Mouse (Mus musculus) layer of hippocampus, adult 2 months (tissue): Measurements from ENCODE around the gene Rapgef2. TPM values are rescaled to one million over a fixed set of nuclear protein-coding genes. Genes with fewer than 3 reads are reported as not detected.
A peak's percentile ranks its signal among the peaks of the same experiment; 100 is the strongest.

Experiments
- DNase-seq, 2 experiments: peaks; one replicate each; pipeline ENCODE4 v3.0.0; 2022; ENCODE audit warnings: low spot score in 2 of 2
- H3K27ac ChIP-seq: fragments of 200-600 bp; 2 replicates; pipeline ENCODE4 v1.8.1; 2022
- H3K4me3 ChIP-seq: fragments of 200-600 bp; 2 replicates; pipeline ENCODE4 v1.8.1; 2022; ENCODE audit warnings: mild to moderate bottlenecking
- CTCF ChIP-seq: fragments of 200-600 bp; conservative IDR thresholded peaks from 2 replicates; pipeline ENCODE4 v1.8.1; 2022; ENCODE audit warnings: antibody characterized with exemption, mild to moderate bottlenecking, moderate library complexity
- long read RNA-seq, 2 experiments: library from polyadenylated mRNA; stranded (forward); transcript quantifications; one replicate each; pipeline ENCODE4 v2.0.0; 2021; ENCODE audit warnings: borderline mapping rate in 2 of 2
- total RNA-seq, 2 experiments: library from RNA; stranded (reverse); gene quantifications; 2 replicates each; pipeline ENCODE4 v1.2.3; 2021

The Rapgef2 gene
- 100 to 1,000 TPM; 169 to 173 TPM for total RNA-seq
- long read RNA-seq, experiment 1, full-length matches to known transcripts, result 11 of 33 reads
- long read RNA-seq, experiment 1, partial matches to known transcripts, result 19 of 33 reads
- long read RNA-seq, experiment 1, other reads (novel, unspliced or antisense), result 3 of 33 reads
- long read RNA-seq, experiment 2, full-length matches to known transcripts, result 12 of 61 reads
- long read RNA-seq, experiment 2, partial matches to known transcripts, result 32 of 61 reads
- long read RNA-seq, experiment 2, other reads (novel, unspliced or antisense), result 17 of 61 reads

- peak in 1 of 2 experiments; percentile 33 for DNase-seq
- Histone ChIP-seq H3K4me3 (peak within 1 kb of the TSS; percentile 98), H3K27ac (peak within 1 kb of the TSS; percentile 92)
- TF ChIP-seq CTCF, result peak; percentile 53
These were observed at the start of gene Rapgef2 for GRCm38 (mm10) chr3:79286376-79287107. Rapgef2 (minus strand) TSS chr3:79286517.

- no peak for TF ChIP-seq CTCF
- no peak overlapping the region for H3K4me3 ChIP-seq
- no peak overlapping the region for H3K27ac ChIP-seq
- DNase-seq, result no peak
These were observed 47.4 kb upstream of the Rapgef2 start for GRCm38 (mm10) chr3:79333643-79334200.

DNA sequence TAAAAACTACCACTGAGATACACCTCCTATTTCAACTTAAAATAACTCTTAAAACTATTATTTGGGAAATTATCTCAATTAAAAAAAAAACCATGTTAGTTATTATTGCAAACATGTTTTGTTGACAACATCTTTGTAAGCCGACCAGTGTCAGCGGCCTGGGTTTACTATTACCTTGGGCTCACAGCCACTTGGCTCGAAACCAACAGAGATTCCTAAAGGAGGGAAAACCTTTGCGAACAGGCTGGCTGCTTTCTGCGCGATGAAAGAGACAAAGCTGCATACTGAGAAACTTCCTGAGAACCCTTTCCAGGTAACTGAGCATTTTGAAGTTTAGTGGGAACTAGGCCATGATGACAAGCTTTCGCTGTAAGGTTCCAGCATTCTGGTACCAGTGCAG lies 46.7 kb upstream of the Rapgef2 start:
- no peak for DNase-seq
- H3K4me3 ChIP-seq, result no peak overlapping the region
- TF ChIP-seq CTCF, result no peak
- no peak overlapping the region for H3K27ac ChIP-seq

GRCm38 (mm10) chr3:79329691-79330315 lies 43.5 kb upstream of the Rapgef2 start:
- Histone ChIP-seq H3K4me3 (no peak overlapping the region), H3K27ac (no peak overlapping the region)
- DNase-seq, result no peak
- no peak for TF ChIP-seq CTCF

DNA sequence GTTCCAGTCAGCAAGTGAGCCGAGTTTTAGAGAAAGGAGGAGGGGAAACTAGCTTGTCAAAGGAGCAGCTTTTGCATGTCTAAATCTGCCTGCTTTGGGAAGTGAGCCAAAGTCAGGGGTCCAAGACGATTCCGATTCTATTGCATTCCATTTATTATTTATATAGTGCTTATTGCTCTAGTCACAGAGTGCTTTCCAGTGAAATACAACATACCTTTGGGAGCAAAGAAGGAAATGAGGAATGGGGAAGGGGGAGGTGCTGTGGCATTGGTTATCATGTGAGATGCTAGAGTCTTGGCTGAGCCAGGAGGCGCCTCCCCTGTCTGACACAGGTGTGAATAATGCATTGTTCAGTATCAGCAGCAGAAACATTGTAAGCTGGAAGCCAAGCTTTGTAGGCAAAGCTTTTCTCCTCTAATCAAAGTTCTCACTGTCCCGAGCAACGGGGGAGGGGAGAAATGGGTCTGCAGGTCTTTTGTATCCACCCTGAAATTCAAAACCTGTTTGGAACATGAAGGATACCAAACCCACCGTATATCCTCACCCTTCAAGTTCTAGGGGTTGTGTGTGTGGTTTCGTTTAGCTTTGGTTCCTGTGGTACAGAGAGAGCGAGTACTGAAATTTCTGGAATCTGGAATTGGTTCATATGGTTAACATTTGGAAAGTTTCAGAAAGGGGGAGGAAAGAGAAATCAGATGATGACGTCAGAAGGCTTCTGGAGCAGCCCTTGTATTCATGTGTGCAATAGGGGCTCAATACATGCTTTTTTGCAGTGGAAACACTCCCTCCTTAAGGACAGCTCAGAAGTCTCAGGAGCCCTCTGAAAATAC lies 38.6 kb upstream of the Rapgef2 start:
- DNase-seq, result no peak
- H3K4me3 ChIP-seq, result no peak overlapping the region
- no peak for TF ChIP-seq CTCF

DNA sequence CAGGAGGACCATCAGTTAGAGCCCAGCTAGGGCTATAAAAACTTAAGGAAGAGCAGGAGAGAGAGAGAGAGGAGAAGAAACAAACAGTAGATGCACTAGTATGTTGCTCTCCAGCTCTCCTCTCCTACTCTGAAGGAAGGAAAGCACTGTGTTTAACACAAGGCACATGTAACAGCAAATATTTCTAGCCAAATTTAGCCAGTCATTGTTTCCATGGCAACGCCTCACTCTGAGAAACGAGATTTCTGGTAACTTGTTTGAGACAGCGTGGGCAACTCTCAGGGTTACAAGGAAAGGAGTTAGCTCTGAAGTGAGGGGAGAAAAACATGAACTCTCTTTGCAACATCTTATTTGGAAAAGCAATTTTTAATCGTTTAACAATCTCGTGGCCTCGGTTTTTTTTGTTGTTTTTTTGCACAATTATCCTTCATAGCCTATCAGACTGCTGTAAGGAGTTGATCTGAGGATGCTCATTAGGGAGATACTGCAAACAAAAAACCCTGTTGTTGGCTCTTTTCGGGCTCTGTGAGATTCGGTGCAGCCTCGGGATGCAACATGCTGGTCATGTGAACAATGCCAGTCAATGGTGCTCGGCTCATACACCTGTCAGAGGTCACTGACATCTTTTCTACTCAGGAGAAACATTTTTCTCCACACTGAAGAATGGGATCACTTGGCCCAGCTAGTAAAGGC lies 27.8 kb upstream of the Rapgef2 start:
- DNase-seq, result peak; percentile 75 to 87
- TF ChIP-seq CTCF, result no peak
- Histone ChIP-seq H3K4me3 (peak overlapping the region; percentile 27; the same call in 1 of the 2 replicates), H3K27ac (peak overlapping the region; percentile 85)

More for the DNA sequence above, 38.6 kb upstream of the Rapgef2 start:
- H3K27ac ChIP-seq, result no peak overlapping the region

- TF ChIP-seq CTCF, result no peak
- DNase-seq, result no peak
- Histone ChIP-seq H3K27ac (no peak overlapping the region), H3K4me3 (no peak overlapping the region)
These were observed 25.6 kb upstream of the Rapgef2 start for GRCm38 (mm10) chr3:79311895-79312294.

- DNase-seq, result no peak
- TF ChIP-seq CTCF, result no peak
- Histone ChIP-seq H3K4me3 (no peak overlapping the region), H3K27ac (peak overlapping the region; percentile 67)
These were observed 23.9 kb upstream of the Rapgef2 start for GRCm38 (mm10) chr3:79310184-79310583.

GRCm38 (mm10) chr3:79308605-79309004 lies 22.3 kb upstream of the Rapgef2 start:
- no peak for DNase-seq
- TF ChIP-seq CTCF, result no peak
- Histone ChIP-seq H3K27ac (no peak overlapping the region), H3K4me3 (no peak overlapping the region)

DNA sequence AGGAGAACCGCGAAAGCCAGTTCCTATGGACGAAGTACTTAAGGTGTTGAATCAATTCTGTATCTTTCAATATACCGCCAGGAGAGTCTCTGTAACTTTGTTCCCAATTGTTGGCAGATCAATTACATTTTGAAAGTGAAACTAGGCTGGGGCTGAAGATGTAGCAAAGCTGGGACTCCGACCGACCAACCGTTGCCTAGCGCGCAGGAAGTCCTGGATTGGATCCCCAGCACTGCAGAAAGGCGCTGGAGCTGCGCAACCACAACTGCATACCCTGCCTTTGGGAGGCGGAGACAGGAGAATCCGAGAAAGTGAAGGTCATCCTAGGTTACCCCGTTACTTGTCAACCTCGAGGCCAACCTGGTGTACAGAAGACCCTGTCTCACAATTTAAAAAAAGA lies 13.1 kb upstream of the Rapgef2 start:
- Histone ChIP-seq H3K4me3 (no peak overlapping the region; the same call in 1 of the 2 replicates), H3K27ac (no peak overlapping the region)
- TF ChIP-seq CTCF, result no peak
- DNase-seq, result no peak

- Histone ChIP-seq H3K27ac (no peak overlapping the region), H3K4me3 (no peak overlapping the region)
- no peak for DNase-seq
- TF ChIP-seq CTCF, result no peak
These were observed 11.0 kb upstream of the Rapgef2 start for GRCm38 (mm10) chr3:79297281-79297680.

DNA sequence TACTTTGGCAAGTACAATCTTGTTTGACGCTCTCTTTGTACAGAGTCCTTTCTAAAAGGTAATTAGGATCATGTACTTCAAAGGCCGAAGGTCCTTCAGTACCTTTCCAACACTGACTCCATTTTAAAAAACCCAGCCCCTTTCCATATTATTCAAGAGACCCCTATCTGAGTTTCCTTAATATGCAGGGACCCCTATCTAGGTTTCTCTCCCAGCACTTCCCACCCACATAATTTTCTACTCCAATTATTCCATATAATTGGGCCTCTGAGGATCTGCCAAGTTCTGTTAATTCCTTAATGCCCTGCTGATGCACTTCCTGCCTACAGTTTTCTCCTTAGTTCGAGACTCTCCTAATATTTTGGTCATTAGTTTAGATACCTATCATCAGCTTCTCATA lies 10.3 kb upstream of the Rapgef2 start:
- no peak for DNase-seq
- Histone ChIP-seq H3K4me3 (no peak overlapping the region), H3K27ac (no peak overlapping the region)
- TF ChIP-seq CTCF, result no peak
